Mouse (Mus musculus): ENCODE measurements around the gene Ncoa1.

- no peak for TF ChIP-seq POLR2A (IDR thresholded peaks at IDR 0.05; ENCODE audit: insufficient read depth, low read length)
- TF ChIP-seq EP300 (IDR thresholded peaks at IDR 0.05; ENCODE audit: insufficient read depth, low read depth, low read length): no peak
Observed at GRCm38 (mm10) chr12:4406155-4406554, 70.8 kb downstream of the Ncoa1 start.
